Mouse (Mus musculus): Measurements from ENCODE around the gene Atg5. TPM values are rescaled to one million over a fixed set of nuclear protein-coding genes. Genes with fewer than 3 reads are reported as not detected.

Gene Atg5
- polyA plus RNA-seq, 1 experiment, result 28.7 TPM

DNA sequence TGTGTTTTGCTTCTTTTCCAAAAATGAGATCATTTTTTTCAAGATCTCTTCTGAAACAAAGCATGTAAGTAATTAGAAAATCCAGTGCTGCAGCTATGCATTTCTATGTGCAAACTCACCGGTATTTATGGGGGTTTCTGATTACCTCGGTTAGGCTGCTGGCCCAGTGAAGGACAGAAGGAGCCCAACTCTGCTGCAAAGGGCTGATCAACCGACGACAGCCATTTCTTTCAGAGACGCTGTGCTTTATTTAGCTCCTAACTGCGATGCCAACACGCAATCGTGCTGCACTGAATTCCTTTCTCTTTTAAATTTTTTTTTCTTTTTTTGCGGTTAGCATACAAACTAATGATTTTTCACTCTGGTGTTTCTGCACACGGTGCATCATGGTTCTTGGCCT, 133.4 kb downstream of the Atg5 start:
- H3K27me3 ChIP-seq (ENCODE audit: control insufficient read depth, insufficient read depth, low read length, poor library complexity, severe bottlenecking), result no peaks in the 10 kb centered on the region
- no peaks in the 10 kb centered on the region for H3K9me3 ChIP-seq (replicated peaks; ENCODE audit: control insufficient read depth, insufficient read depth, low read length, poor library complexity, severe bottlenecking)
- peaks cover 6% of the 10 kb centered on the region for H3K4me1 ChIP-seq (ENCODE audit: control insufficient read depth, insufficient read depth, low read length)
- no peak overlapping the region for H3K9ac ChIP-seq (ENCODE audit: low read depth, poor library complexity, severe bottlenecking)
- H3K4me3 ChIP-seq (ENCODE audit: low read depth, low read length), result no peak overlapping the region
- H3K27ac ChIP-seq (ENCODE audit: insufficient read depth, low read length), result no peak overlapping the region
- no peaks in the 10 kb centered on the region for H3K36me3 ChIP-seq (ENCODE audit: control insufficient read depth, insufficient read depth, low read length, poor library complexity, severe bottlenecking)
- no peak for TF ChIP-seq EP300 (IDR thresholded peaks at IDR 0.05; ENCODE audit: insufficient read depth, low read depth, low read length)

DNA sequence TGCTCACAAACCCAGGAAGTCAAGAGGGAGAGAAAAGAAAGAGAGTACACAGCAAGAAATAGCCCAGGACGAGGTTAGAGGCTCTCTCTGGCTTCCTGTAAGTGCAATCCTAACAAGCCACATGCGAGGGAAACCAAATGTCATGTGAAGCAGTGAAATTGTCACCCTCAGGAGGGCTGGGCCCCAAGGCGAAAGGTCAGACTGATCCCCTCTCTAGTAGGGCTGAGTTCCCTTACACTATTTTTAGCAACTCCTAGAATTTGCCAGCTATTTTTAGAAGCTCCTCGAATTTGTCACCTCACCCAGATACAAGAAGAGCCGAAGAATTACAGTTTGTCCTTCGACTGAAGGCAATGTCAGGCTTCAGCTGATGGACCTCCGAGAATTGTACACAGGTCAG, 135.3 kb downstream of the Atg5 start:
- Histone ChIP-seq H3K27me3 (ENCODE audit: control insufficient read depth, insufficient read depth, low read length, poor library complexity, severe bottlenecking) (no peaks in the 10 kb centered on the region), H3K4me3 (ENCODE audit: low read depth, low read length) (no peak overlapping the region)
- TF ChIP-seq CTCF (IDR thresholded peaks at IDR 0.05; ENCODE audit: low read depth, low read length), result no peak
- TF ChIP-seq EP300 (IDR thresholded peaks at IDR 0.05; ENCODE audit: insufficient read depth, low read depth, low read length), result no peak
- TF ChIP-seq POLR2A (IDR thresholded peaks at IDR 0.05; ENCODE audit: insufficient read depth, low read length), result no peak

DNA sequence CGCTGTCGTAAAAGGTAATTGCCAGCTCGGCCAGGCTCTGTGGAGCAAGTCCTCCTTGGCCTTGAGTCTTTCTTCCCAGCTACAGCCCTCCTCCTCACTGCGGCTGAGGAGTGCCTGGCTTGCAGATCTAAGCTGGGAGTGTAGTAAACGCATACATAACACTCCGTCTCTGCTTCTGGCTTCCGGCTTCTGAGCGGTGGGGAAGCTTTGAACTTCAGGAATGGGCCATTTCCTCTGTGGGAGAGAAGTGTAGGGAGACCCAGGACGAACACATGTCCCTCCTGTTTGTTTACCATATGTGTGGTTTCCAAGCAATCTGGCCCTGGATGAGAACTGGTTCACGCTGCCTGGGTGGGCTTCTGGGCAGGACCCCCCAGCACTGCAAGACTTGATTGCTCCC, 140.9 kb downstream of the Atg5 start:
- no peak overlapping the region for H3K27ac ChIP-seq (ENCODE audit: insufficient read depth, low read length)
- H3K9me3 ChIP-seq (replicated peaks; ENCODE audit: control insufficient read depth, insufficient read depth, low read length, poor library complexity, severe bottlenecking), result no peaks in the 10 kb centered on the region
- TF ChIP-seq EP300 (IDR thresholded peaks at IDR 0.05; ENCODE audit: insufficient read depth, low read depth, low read length), result no peak
- TF ChIP-seq POLR2A (IDR thresholded peaks at IDR 0.05; ENCODE audit: insufficient read depth, low read length), result no peak
- TF ChIP-seq CTCF (IDR thresholded peaks at IDR 0.05; ENCODE audit: low read depth, low read length), result no peak
- no peaks in the 10 kb centered on the region for H3K36me3 ChIP-seq (ENCODE audit: control insufficient read depth, insufficient read depth, low read length, poor library complexity, severe bottlenecking)
- H3K27me3 ChIP-seq (ENCODE audit: control insufficient read depth, insufficient read depth, low read length, poor library complexity, severe bottlenecking), result no peaks in the 10 kb centered on the region
- peaks cover 4% of the 10 kb centered on the region for H3K4me1 ChIP-seq (ENCODE audit: control insufficient read depth, insufficient read depth, low read length)
- H3K9ac ChIP-seq (ENCODE audit: low read depth, poor library complexity, severe bottlenecking), result no peak overlapping the region
- no peak overlapping the region for H3K4me3 ChIP-seq (ENCODE audit: low read depth, low read length)

More for the DNA sequence above, 135.3 kb downstream of the Atg5 start:
- no peak overlapping the region for H3K9ac ChIP-seq (ENCODE audit: low read depth, poor library complexity, severe bottlenecking)
- H3K4me1 ChIP-seq (ENCODE audit: control insufficient read depth, insufficient read depth, low read length), result peaks cover 6% of the 10 kb centered on the region
- no peaks in the 10 kb centered on the region for H3K36me3 ChIP-seq (ENCODE audit: control insufficient read depth, insufficient read depth, low read length, poor library complexity, severe bottlenecking)
- no peaks in the 10 kb centered on the region for H3K9me3 ChIP-seq (replicated peaks; ENCODE audit: control insufficient read depth, insufficient read depth, low read length, poor library complexity, severe bottlenecking)
- no peak overlapping the region for H3K27ac ChIP-seq (ENCODE audit: insufficient read depth, low read length)

DNA sequence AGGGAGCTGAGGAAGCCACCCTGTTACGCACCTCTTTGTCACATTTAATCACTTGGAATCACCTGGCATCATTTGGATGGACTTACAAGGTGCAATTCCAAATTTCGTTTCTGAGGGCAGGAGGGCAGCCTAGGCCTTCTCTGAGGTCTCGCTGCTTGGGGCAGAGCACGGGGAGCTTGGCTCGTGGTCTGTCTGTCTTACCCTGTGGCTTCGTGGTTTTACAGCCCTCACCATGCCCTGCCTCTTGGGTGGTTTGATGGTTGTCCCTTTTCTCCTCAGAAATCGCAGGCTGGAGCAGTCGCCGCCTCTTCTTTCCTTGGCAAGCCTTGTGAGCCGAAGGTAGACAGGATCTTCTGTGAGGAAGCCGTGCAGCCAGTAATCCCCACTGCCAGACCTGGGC, 141.8 kb downstream of the Atg5 start:
- H3K27me3 ChIP-seq (ENCODE audit: control insufficient read depth, insufficient read depth, low read length, poor library complexity, severe bottlenecking), result no peaks in the 10 kb centered on the region
- no peak for TF ChIP-seq POLR2A (IDR thresholded peaks at IDR 0.05; ENCODE audit: insufficient read depth, low read length)
- H3K9ac ChIP-seq (ENCODE audit: low read depth, poor library complexity, severe bottlenecking), result no peak overlapping the region
- peaks cover 4% of the 10 kb centered on the region for H3K4me1 ChIP-seq (ENCODE audit: control insufficient read depth, insufficient read depth, low read length)
- H3K27ac ChIP-seq (ENCODE audit: insufficient read depth, low read length), result no peak overlapping the region
- H3K4me3 ChIP-seq (ENCODE audit: low read depth, low read length), result no peak overlapping the region
- H3K36me3 ChIP-seq (ENCODE audit: control insufficient read depth, insufficient read depth, low read length, poor library complexity, severe bottlenecking), result no peaks in the 10 kb centered on the region
- H3K9me3 ChIP-seq (replicated peaks; ENCODE audit: control insufficient read depth, insufficient read depth, low read length, poor library complexity, severe bottlenecking), result 0 out of 2 replicates have a peak, but pooled peaks cover 4% of the 10 kb centered on the region

Other genes starting within 250 kb of the Atg5 start
- 4.2 and 4.5 TPM in 2 replicates for gene Crybg1, start 119.5 kb upstream of the Atg5 start, polyA plus RNA-seq (2011; ENCODE audit: insufficient read depth, insufficient read length, low read depth, missing spikeins)

All from ES-Bruce4 (cell line).